Mouse (Mus musculus): ENCODE data around the gene Micu1. TPM values are rescaled to one million over a fixed set of nuclear protein-coding genes. Genes with fewer than 3 reads are reported as not detected.
A peak's percentile ranks its signal among the peaks of the same experiment; 100 is the strongest.
"Not testable (repeated sequence)": the region's sequence is repeated elsewhere in the genome, so short reads cannot be mapped to it uniquely, and the experiment has no call there.

The Micu1 gene
- total RNA-seq, 2 experiments from 2014 or later: 62.4 to 70.4 TPM

DNA sequence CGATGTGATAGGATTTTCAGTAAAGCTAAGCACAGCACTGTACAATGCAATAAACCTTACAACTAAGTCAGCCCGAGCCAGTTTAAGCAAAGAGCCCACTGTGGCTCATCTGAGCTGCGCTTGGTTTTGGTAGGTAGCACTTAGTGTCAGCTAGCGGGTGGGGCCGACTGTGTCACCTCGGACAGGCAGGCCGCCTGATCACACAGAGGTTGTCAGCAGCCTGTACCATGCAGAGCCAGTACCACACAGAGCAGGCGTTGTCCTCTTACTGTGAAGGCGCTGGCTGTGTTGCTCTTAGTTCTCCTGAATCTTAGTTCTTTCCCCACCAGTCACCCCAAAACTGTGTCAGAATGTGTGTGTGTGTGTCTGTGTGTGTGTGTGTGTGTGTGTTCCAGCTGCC is 146.7 kb downstream of the Micu1 start:
- DNase-seq: no peak

DNA sequence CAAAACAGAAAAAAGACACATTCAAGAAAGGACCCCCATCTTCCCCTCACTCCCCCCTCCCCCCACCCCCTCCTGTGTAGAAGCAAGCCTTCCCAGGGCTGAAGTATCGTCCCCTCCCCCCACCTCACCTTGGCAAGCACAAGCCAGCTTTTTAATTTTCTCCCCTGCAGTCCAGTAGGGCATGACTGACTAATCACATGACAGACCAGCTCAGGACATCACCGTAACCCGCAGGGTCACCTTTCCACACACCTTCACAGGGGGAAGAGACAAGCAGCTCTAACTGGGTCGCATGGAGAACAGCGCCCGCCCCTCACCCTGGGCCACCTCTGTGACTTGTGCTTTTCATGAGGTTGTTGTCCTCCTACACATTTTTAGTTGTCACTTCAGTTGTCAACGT is 147.1 kb downstream of the Micu1 start:
- DNase-seq: no peak

DNA sequence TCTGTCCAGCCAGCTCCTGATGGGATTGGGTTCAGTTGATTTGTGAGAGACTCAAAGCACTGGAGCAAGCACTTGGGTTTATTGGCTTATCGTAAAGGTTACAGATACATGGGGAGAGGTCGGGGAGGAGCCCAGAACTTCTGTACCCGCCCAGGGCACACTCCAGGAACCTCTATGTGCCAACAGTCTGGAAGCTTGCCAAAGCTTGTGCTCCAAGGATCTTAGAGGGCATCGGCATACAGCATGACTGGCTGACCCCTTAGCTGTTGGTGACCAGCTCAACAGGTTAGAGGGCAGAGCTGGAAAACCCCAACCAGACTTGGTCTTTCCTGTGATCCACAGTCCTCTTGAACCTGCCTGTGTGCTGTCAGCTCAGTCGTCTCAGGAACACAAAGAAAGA is 154.9 kb downstream of the Micu1 start:
- peak; percentile 40 to 42 for DNase-seq

DNA sequence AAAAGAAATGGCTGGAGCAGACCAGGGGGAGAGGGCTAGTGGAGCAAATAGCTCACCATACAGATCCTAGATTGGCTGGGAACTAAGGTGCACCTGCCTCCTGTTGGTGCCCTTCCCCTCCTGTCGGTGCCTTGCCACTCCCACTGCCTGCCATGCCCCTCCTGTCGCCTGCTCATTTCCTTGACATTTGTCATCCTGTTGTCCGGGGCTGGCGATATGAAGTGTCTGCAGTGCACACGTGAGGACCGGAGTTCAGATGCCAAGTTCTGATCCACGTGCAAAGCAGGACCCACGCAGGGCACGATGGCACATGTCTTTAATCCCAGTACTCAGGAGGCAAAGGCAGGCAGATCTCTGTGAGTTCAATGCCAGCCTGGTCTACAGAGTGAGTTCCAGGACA is 158.4 kb downstream of the Micu1 start:
- DNase-seq: peak; percentile 28 to 36

DNA sequence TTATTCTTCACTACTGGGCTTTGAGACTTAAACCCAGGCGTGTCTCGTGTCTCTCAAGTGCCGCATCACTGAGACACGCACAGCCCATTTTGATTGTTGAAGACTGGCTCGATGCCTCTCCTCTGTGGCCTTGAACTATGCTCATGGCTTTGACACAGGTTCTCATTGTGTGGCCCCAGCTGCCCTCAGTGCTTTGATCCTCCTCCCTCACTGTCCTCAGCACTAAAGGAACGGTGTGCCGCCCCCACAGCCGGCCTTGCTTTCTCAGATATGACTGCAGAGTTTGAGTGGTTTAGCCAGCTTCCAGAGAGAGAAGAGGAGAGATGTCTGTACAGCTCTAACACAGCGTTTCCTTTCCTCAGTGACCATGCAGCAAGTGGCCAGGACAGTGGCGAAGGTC is 158.9 kb downstream of the Micu1 start:
- peak; percentile 34 to 49 for DNase-seq

DNA sequence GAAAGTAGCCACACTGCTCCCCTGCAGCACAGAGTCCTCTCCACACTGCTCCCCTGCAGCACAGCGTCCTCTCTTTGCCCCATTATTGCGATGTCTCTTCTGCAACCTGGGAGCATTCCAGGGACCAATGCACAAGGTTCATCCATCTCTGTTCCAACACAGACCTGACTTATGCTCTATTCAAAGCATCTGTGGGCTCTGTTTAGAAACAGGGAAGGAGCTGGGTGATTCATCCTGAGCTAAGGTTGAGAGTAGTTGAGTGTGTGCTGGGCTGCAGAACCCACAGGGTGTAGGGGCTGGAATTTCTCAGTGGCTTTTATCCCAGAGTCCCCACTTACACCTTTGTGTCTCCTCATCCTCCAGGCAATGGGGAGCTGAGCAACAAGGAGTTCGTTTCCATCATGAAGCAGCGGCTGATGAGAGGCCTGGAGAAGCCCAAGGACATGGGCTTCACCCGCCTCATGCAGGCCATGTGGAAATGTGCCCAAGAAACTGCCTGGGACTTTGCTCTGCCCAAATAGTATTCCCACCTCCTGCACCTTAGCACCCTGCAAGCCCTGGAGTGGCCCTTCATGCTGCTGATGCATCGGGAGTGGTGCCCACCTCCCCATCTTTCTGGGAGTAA is 160.7 kb downstream of the Micu1 start:
- DNase-seq: peak; percentile 25 to 29

DNA sequence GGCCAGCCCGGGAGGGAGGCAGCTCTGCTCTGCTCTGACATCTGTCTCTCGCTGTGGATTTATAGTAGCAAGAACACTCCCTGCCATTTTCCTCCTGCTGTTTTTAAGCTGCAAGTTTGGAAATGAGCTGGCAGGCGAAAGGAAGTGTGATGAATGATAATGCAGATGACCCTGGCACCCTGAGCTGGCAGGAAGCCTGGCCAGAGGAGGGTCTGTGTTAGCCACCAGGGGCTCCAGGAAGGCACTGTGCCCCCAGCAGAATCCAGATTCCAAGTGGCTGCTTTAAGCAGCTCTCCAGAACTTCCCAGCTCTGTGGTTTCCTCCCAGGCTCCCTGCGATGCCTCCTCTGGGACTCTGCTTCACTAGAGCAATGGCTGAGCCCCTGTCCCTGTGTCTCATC is 161.3 kb downstream of the Micu1 start:
- DNase-seq: no peak

DNA sequence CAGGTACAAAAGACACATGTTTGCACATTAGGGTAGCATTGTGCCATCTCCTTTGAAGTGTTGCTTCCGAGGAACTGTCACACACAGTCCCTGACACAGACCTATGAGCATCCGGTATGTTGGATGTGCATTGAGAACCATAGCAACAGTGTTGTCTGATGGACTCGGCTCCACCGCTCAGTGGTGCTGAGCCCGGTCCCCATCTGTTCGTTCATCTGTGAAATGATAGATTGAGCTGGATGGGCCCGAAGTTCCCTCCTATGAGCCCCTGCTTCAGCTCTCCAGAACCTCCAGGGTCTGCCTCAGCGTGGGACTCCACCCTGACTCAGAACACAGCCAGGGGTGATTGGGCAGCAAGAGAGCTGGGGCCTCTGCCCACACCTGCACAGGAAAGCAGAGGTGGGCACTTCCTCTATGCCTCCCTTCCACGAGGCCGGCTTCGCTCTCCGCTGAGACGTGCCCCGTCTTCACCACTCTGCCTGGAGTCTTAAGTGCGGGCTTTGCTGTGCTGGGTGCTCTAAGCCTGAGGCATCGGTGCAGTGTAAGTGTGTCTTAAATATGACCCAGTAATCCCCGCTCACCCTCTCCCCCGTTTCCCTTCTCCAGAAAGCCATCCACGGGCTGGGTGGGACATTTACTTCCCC is 162.1 kb downstream of the Micu1 start:
- no peak for DNase-seq

DNA sequence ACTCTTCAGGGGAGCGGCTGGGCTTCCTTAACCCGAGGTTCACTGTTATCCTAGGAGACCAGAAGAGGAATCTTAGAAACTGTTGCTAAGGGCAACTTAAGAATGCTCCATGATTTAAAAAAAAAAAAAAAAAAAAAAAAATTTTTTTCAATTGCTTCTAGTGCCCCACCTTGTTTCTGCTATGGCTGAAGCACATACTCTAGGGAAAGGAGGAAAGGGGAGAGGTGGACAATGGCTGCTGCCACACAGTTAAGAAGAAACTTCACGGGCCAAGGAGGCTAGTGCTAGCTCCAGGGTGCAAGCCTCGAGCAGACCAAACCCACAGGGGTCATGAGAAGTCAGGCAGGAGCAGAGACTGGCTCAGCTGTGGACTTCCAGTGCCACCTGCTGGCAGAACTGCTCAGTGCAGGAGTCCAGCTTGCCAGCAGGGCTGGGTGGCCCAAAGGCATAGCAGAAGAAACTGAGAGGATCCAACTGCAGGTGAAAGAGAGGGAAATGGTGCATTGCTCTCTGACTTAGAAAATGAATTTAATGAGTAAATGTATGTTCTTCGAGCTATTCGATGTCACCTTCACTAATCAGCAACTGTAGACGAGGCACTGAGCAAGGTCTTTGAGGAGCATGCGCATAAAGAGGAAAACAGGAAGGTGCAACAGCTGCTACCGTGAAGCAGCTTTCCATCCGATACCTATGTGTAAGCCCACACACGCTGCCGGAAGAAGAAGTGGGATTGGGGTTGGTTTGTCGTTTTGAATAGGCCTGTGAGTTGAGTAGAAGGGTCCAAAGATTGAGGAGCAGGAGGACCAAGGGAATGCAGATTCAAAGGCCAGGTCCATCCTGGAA is 162.8 kb downstream of the Micu1 start:
- DNase-seq: peak; percentile 86 to 89

DNA sequence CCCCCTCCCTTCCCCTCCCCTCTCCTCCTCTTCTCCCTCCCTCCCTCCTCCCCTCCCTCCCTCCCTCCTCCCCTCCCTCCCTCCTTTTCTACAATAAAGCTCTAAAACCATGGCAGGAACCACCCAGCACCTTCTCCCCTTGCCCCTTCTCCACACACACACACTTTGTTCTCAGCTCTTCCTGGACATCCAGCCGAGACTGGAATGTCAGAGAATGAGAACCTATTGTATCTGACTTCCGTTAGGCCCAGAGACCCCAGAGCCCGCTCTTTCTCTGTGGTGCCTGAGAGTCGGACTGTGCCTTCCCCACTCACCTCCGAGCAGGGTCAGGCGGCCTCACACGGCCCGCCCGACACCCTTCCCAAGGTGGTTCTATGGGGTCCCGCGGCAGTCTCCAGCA is 166.0 kb downstream of the Micu1 start:
- DNase-seq: no peak

DNA sequence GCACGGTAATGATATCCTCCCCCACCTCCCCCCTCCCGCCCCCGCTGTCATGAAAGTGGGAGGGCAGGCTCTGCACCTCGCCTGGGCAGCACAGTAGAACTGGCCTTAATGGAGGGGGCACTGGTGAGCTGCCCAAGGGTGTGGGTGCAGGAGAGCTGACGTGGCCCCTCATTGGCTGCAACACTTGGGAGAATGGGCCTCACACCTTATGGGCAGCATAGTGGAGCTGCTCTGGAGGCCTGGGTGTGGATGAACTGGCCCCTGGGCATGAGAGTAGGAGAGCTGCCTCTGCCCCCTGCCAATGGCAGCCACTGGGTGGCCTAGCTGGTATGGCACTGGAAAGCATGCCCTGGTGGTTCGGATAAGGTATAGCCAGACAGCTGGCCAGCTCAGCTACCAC is 167.8 kb downstream of the Micu1 start:
- DNase-seq: no peak

DNA sequence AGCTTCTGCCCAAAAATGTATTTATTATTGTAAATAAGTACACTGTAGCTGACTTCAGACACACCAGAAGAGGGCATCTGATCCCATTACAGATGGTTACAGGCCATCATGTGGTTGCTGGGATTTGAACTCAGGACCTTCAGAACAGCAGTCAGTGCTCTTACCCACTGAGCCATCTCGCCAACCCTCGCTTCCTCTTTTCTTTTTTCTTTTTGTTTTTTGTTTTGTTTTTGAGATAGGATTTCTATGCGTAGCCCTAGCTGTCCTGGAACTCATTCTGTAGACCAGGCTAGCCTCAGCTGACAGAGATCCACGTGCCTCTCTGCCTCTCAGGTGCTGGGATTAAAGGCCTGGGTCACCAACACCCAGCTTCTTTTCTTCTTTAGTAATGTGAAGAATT is 170.4 kb downstream of the Micu1 start:
- not testable (repeated sequence) for DNase-seq

DNA sequence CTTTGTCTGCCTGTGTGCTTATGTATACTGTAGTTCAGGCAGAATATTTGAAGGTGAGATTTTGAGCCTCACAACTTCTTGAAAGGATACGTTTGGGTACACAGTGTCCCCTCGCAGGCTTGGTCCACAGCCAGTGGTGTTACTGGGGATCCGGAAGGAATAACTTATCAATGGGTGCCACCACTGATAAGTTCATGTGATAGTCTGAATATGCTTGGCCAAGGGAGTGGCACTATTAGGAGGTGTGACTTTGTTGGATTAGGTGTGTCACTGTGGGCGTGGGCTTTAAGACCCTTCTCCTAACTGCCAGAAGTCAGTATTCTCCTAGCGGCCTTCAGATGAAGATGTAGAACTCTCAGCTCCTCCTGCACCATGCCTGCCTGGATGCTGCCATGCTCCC is 170.9 kb downstream of the Micu1 start:
- no peak for DNase-seq

DNA sequence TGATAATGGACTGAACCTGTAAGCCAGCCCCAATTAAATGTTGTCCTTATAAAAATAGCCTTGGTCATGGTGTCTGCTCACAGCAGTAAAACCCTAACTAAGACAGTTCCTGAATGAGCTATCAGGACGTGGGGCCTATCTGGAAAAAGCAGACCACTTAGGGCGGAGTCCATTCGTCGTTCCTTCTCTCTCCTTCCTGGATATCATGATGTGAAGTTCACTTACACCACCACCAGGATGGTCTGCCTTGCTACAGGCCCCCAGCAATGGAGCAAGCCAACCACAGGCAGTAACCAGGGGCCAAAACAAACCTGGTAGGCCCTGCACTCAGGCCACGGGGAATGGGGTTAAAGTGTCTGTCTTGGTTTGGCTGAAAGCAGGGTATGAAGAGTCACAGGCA is 171.3 kb downstream of the Micu1 start:
- DNase-seq: no peak

DNA sequence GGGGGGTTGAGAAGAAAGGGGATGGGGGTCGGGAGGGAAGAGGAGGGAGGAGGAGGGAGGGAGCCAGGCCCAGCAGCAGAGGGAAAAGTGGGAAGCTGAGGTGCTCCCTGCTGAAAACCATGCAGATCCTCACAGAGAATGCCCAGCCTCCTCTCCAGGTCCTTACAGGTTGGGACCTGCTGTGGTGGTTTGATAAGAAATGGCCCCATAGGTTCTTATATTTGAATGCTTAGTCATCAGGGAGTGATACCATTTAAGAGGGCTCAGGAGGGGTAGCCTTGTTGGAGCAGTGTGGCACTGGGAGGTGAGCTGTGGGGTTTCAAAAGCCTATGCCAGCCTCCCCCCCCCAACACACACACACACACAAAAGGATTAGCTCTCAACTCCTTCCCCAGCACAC is 173.1 kb downstream of the Micu1 start:
- DNase-seq: no peak

DNA sequence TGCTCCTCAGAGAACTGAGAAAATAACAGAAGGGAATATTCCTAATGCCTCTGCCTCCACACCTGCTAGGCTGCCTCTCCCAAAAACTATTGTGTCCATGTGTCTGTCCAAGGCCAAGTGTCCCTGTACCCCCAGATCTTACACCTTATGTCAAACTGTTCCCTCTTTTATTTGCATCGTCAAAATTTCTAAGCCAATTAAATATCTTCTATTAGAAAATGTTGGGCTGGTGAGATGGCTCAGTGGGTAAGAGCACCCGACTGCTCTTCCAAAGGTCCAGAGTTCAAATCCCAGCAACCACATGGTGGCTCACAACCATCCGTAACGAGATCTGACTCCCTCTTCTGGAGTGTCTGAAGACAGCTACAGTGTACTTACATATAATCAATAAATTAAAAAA is 174.4 kb downstream of the Micu1 start:
- DNase-seq: not testable (repeated sequence)

DNA sequence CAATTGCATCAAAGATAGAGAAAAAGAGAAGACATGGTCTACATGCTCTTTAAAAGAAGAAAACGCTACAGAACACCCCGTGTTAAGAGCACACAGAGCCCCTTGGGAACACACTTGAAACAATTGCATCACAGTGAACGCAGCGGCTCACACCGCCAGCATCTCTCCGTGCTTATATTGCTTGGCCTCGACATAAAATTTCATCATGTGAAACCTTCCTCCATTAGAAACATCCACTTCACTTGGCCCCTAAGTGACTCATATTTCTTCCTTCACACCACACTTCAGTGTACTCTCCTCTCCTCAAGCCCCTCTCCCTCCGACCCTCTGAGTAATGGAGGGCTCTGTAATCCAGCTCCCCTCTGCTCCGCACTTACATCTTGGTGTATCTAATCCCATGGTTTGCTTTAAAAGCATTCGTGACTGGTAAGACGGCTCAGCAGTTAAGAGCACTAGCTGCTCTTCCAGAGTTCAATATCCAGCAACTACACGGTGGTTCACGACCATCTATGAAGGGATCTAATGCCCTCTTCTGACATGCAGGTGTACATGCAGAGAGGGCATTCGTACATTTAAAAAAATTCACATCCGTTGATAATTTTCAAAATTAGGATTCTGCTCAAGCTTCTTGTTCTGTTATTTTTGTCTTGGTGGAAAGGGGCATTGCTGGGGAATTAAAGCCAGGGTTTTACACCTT is 175.3 kb downstream of the Micu1 start:
- no peak for DNase-seq

DNA sequence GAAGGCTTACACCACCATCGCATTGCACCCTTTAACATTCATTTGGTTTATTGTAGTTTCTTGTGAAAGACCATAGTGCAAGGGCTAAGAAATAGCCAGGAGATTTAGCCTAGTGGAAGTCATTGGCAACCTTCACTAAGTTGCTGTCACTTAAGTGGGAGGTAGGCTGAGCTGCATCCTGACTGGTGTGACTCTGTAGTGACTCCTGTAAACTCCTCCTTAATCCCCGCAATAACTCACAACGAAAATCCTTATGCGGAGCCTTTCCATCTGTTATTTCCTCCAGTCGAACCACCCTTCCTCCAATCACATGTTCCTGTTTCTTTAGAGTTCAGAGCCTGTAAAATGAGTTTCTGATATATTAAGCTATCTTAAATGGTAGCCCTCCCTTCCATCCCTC is 176.5 kb downstream of the Micu1 start:
- DNase-seq: no peak

DNA sequence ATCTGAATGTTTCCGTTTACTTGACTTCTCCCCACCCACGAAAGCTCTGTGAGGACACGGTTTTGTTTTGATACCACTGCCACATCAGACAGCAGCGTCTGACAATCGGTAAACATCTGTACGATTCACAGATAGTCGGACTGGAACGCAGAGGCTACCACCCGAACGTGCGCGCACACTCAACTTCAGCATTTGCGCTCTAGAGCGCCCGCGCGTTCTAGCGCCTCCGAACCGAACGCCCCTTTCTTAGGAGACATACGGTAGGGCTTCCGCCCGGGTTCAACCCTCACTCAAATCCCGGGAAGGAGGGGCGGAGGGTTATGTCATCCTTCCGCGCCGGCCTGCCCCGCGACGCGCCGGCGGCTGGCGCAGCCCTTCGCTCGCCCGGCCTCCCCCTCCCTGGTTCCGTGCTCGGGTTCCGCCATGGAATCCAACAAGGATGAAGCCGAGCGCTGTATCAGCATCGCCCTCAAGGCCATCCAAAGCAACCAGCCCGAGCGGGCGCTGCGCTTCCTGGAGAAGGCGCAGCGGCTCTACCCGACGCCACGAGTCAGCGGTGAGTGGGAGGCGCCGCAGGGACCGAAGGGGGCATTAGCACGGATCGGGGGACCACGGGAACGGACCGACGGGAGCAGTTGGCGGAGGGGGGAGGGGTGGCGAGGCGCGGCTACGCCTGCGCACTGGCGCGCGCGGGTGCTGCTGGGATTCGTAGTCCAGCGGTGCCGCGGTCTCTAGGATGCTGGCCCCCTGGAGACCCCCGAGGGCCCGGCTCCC is 177.2 kb downstream of the Micu1 start, which contains the start of gene Dnajb12:
Gene Dnajb12, plus strand, starts transcription at position 302 of the 774 bp plus-strand sequence.
- peak; percentile 95 to 96 for DNase-seq

DNA sequence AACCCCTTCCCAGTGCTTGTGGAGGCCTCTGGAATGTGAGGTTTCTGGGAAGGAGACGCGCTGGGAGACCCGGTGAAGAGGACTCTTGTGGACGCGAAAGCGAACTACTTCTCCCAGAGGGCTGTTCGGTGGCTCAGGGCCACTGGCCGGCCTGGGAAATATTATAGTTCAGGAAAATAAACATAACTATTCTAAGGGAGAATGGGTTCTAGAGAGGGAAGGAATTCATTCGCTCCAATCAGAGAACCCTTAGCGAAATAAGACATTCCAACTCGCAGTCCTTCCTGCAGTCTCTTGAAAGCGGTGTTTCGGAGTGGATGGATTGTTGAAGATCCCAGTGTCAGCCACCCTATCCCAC is 177.7 kb downstream of the Micu1 start:
- no peak for DNase-seq

DNA sequence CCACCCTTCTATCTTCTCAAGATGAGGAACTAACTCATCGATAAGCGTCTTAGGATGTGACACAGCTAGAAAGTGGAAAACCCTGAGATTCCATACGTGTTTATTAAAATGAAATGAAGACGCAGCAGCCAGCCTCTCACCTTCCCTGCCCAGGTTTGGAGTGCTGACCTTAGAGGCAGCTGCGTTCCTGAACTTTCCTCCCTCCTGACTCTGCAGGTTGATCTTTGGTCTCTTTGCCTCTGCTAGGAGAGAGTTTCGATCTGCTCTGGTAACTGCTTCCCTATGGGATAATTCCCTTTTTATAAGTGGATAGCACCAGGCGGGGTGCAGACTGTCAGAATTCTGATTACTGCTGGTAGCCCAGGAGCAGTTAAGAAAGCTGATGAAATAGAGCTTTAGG is 178.6 kb downstream of the Micu1 start:
- DNase-seq: no peak
